Mouse (Mus musculus) small intestine, adult 2 months (tissue): ENCODE measurements around the gene Rhog. TPM values are rescaled to one million over a fixed set of nuclear protein-coding genes. Genes with fewer than 3 reads are reported as not detected.

Experiments
- H3K27ac ChIP-seq: fragments of 200-500 bp; 2 replicates; pipeline ENCODE4 v1.5.1; 2012; ENCODE audit warnings: low read depth, low read length, control low read depth, inconsistent platforms; ENCODE audit not compliant: insufficient read depth
- H3K27me3 ChIP-seq: fragments of 200-500 bp; 2 replicates; pipeline ENCODE4 v1.6.1; 2012; ENCODE audit warnings: mild to moderate bottlenecking, moderate library complexity, low read length, inconsistent platforms; ENCODE audit not compliant: control insufficient read depth, insufficient read depth
- H3K36me3 ChIP-seq: fragments of 200-500 bp; 2 replicates; pipeline ENCODE4 v1.6.1; 2012; ENCODE audit warnings: mild to moderate bottlenecking, low read length, control low read depth, inconsistent platforms; ENCODE audit not compliant: control insufficient read depth, insufficient read depth
- H3K4me1 ChIP-seq: fragments of 200-500 bp; 2 replicates; pipeline ENCODE4 v1.6.1; 2012; ENCODE audit warnings: low read length, inconsistent platforms, mixed read lengths; ENCODE audit not compliant: control insufficient read depth, insufficient read depth, insufficient read length
- H3K4me3 ChIP-seq: fragments of 200-500 bp; 2 replicates; pipeline ENCODE4 v1.5.1; 2012; ENCODE audit warnings: low read depth, mild to moderate bottlenecking, control low read depth, inconsistent platforms, low read length, moderate library complexity
- CTCF ChIP-seq: fragments of 200-500 bp; IDR thresholded peaks from 2 replicates; pipeline ENCODE4 v1.5.1; 2012; ENCODE audit warnings: low read depth, mild to moderate bottlenecking, control low read depth, inconsistent platforms, low read length, moderate library complexity, mixed read lengths; ENCODE audit not compliant: insufficient replicate concordance, insufficient read length; ENCODE audit errors: extremely low read depth
- POLR2A ChIP-seq: fragments of 200-500 bp; IDR thresholded peaks from 2 replicates; pipeline ENCODE4 v1.6.1; 2012; ENCODE audit warnings: low read depth, mild to moderate bottlenecking, control low read depth, inconsistent platforms, low read length, moderate library complexity
- WGBS: fragments of 180-500 bp; shearing (Covaris S2); methylation state at CpG from one replicate; pipeline ENCODE4 v1.1.7; 2018; 5-methylcytosine and 5-hydroxymethylcytosine counted together
- polyA plus RNA-seq: library from polyadenylated mRNA; depleted of rRNA; stranded (reverse); fragments of >200 nt; gene quantifications from 2 replicates; pipeline ENCODE4 v1.2.3, GENCODE M21; 2012; rRNA removed

Rhog gene
- polyA plus RNA-seq, 1 experiment: 165 TPM

DNA sequence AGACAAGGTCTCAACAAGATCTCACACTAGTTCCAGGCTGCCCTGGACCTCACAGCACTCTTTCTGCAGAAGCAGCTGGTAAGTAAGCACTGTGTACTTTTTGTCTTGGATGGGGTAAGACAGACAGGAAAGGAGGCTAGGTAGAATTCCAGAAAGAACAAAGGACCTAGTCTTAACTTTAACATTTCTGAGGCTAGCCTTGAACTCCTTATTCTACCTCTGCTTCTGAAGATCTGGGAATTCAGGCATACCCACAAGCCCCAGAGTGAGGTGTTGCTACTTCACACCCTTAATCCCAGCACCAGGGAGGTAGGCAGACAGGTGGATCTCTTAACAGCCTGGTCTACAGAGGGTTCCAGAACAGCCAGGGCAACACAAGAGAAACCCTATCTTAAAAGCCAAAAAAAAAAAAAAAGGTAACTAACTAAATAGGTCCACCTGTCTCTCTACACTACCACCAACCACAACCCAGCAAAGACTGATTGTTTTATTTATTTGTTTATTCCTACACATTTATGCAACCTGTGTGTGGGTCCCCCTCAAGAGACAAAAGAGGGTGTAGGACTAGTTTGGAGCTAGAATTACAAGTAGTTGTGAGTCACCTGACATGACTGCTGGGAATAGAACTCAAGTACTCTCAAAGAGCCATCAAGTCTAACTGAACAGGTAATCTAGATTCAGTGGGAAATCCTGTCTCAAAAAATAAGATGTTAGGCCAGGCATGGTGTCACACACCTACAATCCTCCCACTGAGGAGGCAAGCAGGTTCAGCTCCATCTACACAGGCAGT, 54.7 kb downstream of the Rhog start:
- Histone ChIP-seq H3K27ac (no peak overlapping the region), H3K4me1 (peaks cover 12% of the 10 kb centered on the region; the same call in 1 of the 2 replicates), H3K4me3 (no peak overlapping the region), H3K27me3 (no peaks in the 10 kb centered on the region), H3K36me3 (0 out of 2 replicates have a peak, but pooled peaks cover 2% of the 10 kb centered on the region)
- no peak for TF ChIP-seq CTCF
- no peak for TF ChIP-seq POLR2A

- H3K36me3 ChIP-seq: 0 out of 2 replicates have a peak, but pooled peaks cover 2% of the 10 kb centered on the region
- peaks cover 10% of the 10 kb centered on the region; the same call in 1 of the 2 replicates for H3K4me1 ChIP-seq
- WGBS: 79% methylated on average over 3 of the region's 3 CpGs
- H3K27me3 ChIP-seq: no peaks in the 10 kb centered on the region
- no peak overlapping the region for H3K27ac ChIP-seq
- TF ChIP-seq CTCF: no peak
- TF ChIP-seq POLR2A: no peak
- no peak overlapping the region for H3K4me3 ChIP-seq
These were observed 55.3 kb downstream of the Rhog start for GRCm38 (mm10) chr7:102200576-102200975.

GRCm38 (mm10) chr7:102192356-102192755, 63.5 kb downstream of the Rhog start:
- TF ChIP-seq POLR2A (no peak), CTCF (no peak)
- Histone ChIP-seq H3K27ac (no peak overlapping the region), H3K27me3 (no peaks in the 10 kb centered on the region), H3K4me1 (no peaks in the 10 kb centered on the region), H3K4me3 (no peak overlapping the region), H3K36me3 (peaks cover 44% of the 10 kb centered on the region)
- WGBS: 79% methylated on average over 1 of the region's 1 CpGs

Other genes starting within 250 kb of the Rhog start
- 6.2 and 11.2 TPM in 2 replicates for gene Il18bp, start 237.4 kb downstream of the Rhog start, polyA plus RNA-seq
- 16.1 and 26.0 TPM in 2 replicates for gene Rnf121, start 190.6 kb downstream of the Rhog start, polyA plus RNA-seq
- gene Xndc1, start 190.5 kb downstream of the Rhog start, polyA plus RNA-seq: 4.5 and 8.3 TPM in 2 replicates
- gene Xntrpc, start 190.3 kb downstream of the Rhog start, polyA plus RNA-seq: 0.88 and 1.6 TPM in 2 replicates
- gene Trpc2, start 172.9 kb downstream of the Rhog start, polyA plus RNA-seq: 0.28 and 0.89 TPM in 2 replicates
- gene Art1, start 154.3 kb downstream of the Rhog start, polyA plus RNA-seq: not detected in 2 replicates
- 0.17 and 0.28 TPM in 2 replicates for gene Art5, start 146.6 kb downstream of the Rhog start, polyA plus RNA-seq
- 0.18 and 0.23 TPM in 2 replicates for gene Chrna10, start 139.2 kb downstream of the Rhog start, polyA plus RNA-seq
- gene Nup98, start 45.9 kb downstream of the Rhog start, polyA plus RNA-seq: 5.2 and 12.2 TPM in 2 replicates
- 49.6 and 58.0 TPM in 2 replicates for gene Pgap2, start 45.8 kb downstream of the Rhog start, polyA plus RNA-seq
- gene Stim1, start 11.8 kb upstream of the Rhog start, polyA plus RNA-seq: 20.7 and 21.6 TPM in 2 replicates
- 2.2 and 4.0 TPM in 2 replicates for gene Rrm1, start 185.6 kb upstream of the Rhog start, polyA plus RNA-seq
- gene Olfr543, start 225.6 kb upstream of the Rhog start, polyA plus RNA-seq: not detected in 2 replicates
- not detected in 2 replicates for gene Olfr544, start 232.3 kb upstream of the Rhog start, polyA plus RNA-seq
- not detected in 2 replicates for gene Olfr545, start 243.5 kb upstream of the Rhog start, polyA plus RNA-seq